ENCODE assay signal across 12 mouse cellular contexts in the genomic region with DNA sequence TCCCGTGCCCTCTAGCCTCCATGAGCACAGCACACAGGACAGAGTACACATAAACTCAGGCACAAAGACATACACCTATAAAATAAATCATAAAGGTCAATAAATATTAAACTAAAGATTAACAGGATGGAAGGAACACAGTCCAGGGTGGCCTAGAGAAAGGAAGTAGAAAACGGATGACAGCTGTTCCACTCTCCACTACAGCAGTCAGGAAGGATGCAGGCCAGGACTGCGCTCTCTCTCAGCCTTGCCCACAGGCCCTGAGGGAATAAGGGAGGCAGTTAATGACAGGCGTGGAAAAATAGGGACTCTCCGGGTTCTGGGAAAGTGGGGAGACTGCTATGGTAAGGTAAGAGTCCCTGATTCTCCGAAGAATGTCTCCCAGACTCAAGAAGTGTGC. TPM values are rescaled to one million over a fixed set of nuclear protein-coding genes. Genes with fewer than 3 reads are reported as not detected.
A peak's percentile ranks its signal among the peaks of the same experiment; 100 is the strongest.
DNase-seq lines count a peak whose midpoint lies in the region; ATAC-seq and TF ChIP-seq lines count a peak whose summit lies in the region.
"Had no signal": no experiment of that assay in that cellular context is flagged by ENCODE, and none has a peak within 500 bp of the region (broad histone marks: within the 10 kb centered on the region; RNA-seq: fewer than 3 reads in every experiment).

No protein-coding gene starts in this region.

- no peak for TF ChIP-seq EP300 in heart, postnatal 0 days (IDR thresholded peaks at IDR 0.05; ENCODE audit: low read depth)

- 0 out of 2 replicates have a peak, but pooled peaks have one; percentile 30 for ATAC-seq in heart, postnatal 0 days (ENCODE audit: insufficient read depth, low read depth)
- ATAC-seq in midbrain, embryonic 13.5 days, result 0 out of 2 replicates have a peak, but pooled peaks have one; percentile 11
- no peak for ATAC-seq in midbrain, embryonic 14.5 days (ENCODE audit: low FRiP score, low TSS enrichment)
- ATAC-seq in embryonic facial prominence, embryonic 14.5 days (ENCODE audit: low read depth), result no peak
- ATAC-seq in stomach, embryonic 16.5 days (ENCODE audit: insufficient read depth, low FRiP score), result peak; percentile 38; the same call in 1 of the 2 replicates

- no peaks in the 10 kb centered on the region for H3K36me3 ChIP-seq in heart, postnatal 0 days (replicated peaks; ENCODE audit: control insufficient read depth, insufficient read depth, low read length)
- H3K36me3 ChIP-seq in midbrain, embryonic 13.5 days, result no peaks in the 10 kb centered on the region
- no peaks in the 10 kb centered on the region for H3K36me3 ChIP-seq in midbrain, embryonic 14.5 days (ENCODE audit: control insufficient read depth, insufficient read depth, low read length)
- H3K36me3 ChIP-seq in embryonic facial prominence, embryonic 14.5 days (ENCODE audit: control insufficient read depth, insufficient read depth, low read length), result no peaks in the 10 kb centered on the region
- no peaks in the 10 kb centered on the region for H3K36me3 ChIP-seq in stomach, embryonic 16.5 days (ENCODE audit: control insufficient read depth, insufficient read depth, low read length)
- H3K36me3 ChIP-seq: hindbrain, embryonic 13.5 days; limb, embryonic 15.5 days; lung, embryonic 15.5 days had no signal

- no peak overlapping the region for H3K9ac ChIP-seq in heart, postnatal 0 days (replicated peaks; ENCODE audit: low read depth, low read length)
- no peak overlapping the region for H3K9ac ChIP-seq in midbrain, embryonic 13.5 days (replicated peaks)
- no peak overlapping the region for H3K9ac ChIP-seq in midbrain, embryonic 14.5 days (replicated peaks; ENCODE audit: low read length)
- no peak overlapping the region for H3K9ac ChIP-seq in embryonic facial prominence, embryonic 14.5 days (ENCODE audit: low read depth, low read length)
- no peak overlapping the region for H3K9ac ChIP-seq in stomach, embryonic 16.5 days (ENCODE audit: low read length)
- H3K9ac ChIP-seq: hindbrain, embryonic 13.5 days; limb, embryonic 15.5 days; lung, embryonic 15.5 days had no signal

- WGBS in heart, postnatal 0 days, result 58% methylated on average over 6 of the region's 6 CpGs
- 86% methylated on average over 6 of the region's 6 CpGs for WGBS in midbrain, embryonic 13.5 days
- 81% methylated on average over 6 of the region's 6 CpGs for WGBS in midbrain, embryonic 14.5 days
- 50% methylated on average over 6 of the region's 6 CpGs for WGBS in embryonic facial prominence, embryonic 14.5 days
- 55% methylated on average over 6 of the region's 6 CpGs for WGBS in stomach, embryonic 16.5 days

- TF ChIP-seq CTCF in heart, postnatal 0 days (IDR thresholded peaks at IDR 0.05; ENCODE audit: low read depth), result no peak

- H3K9me3 ChIP-seq in heart, postnatal 0 days (replicated peaks; ENCODE audit: control insufficient read depth, low read length), result no peaks in the 10 kb centered on the region
- H3K9me3 ChIP-seq in midbrain, embryonic 13.5 days, result no peaks in the 10 kb centered on the region
- H3K9me3 ChIP-seq in midbrain, embryonic 14.5 days (ENCODE audit: control insufficient read depth, low read length), result no peaks in the 10 kb centered on the region
- H3K9me3 ChIP-seq in embryonic facial prominence, embryonic 14.5 days (ENCODE audit: control insufficient read depth, low read length), result no peaks in the 10 kb centered on the region
- no peaks in the 10 kb centered on the region for H3K9me3 ChIP-seq in stomach, embryonic 16.5 days (replicated peaks; ENCODE audit: control insufficient read depth, low read length)
- H3K9me3 ChIP-seq: hindbrain, embryonic 13.5 days; limb, embryonic 15.5 days; lung, embryonic 15.5 days had no signal

- no peak overlapping the region for H3K4me2 ChIP-seq in heart, postnatal 0 days (ENCODE audit: low read depth, low read length)
- no peak overlapping the region for H3K4me2 ChIP-seq in midbrain, embryonic 13.5 days (replicated peaks)
- no peak overlapping the region for H3K4me2 ChIP-seq in midbrain, embryonic 14.5 days (ENCODE audit: low read length)
- no peak overlapping the region for H3K4me2 ChIP-seq in embryonic facial prominence, embryonic 14.5 days (ENCODE audit: low read depth, low read length)
- H3K4me2 ChIP-seq in stomach, embryonic 16.5 days (ENCODE audit: low read depth, low read length), result no peak overlapping the region
- H3K4me2 ChIP-seq: hindbrain, embryonic 13.5 days; limb, embryonic 15.5 days; lung, embryonic 15.5 days had no signal

- H3K27ac ChIP-seq in heart, postnatal 0 days (ENCODE audit: low read depth), result peak overlapping the region; percentile 30; the same call in 1 of the 2 replicates
- H3K27ac ChIP-seq in midbrain, embryonic 13.5 days, result no peak overlapping the region
- H3K27ac ChIP-seq in midbrain, embryonic 14.5 days (replicated peaks; ENCODE audit: low read depth, low read length), result no peak overlapping the region
- H3K27ac ChIP-seq in embryonic facial prominence, embryonic 14.5 days (replicated peaks; ENCODE audit: low read depth, low read length), result no peak overlapping the region; the same call in 1 of the 2 replicates
- H3K27ac ChIP-seq in stomach, embryonic 16.5 days (ENCODE audit: low read length), result peak overlapping the region; percentile 34; the same call in 1 of the 2 replicates
- H3K27ac ChIP-seq: hindbrain, embryonic 13.5 days; left cerebral cortex, adult 2 months; limb, embryonic 15.5 days; lung, embryonic 15.5 days had no signal

- no peaks in the 10 kb centered on the region for H3K27me3 ChIP-seq in heart, postnatal 0 days (ENCODE audit: control insufficient read depth, insufficient read depth, low read length)
- no peaks in the 10 kb centered on the region for H3K27me3 ChIP-seq in midbrain, embryonic 13.5 days
- H3K27me3 ChIP-seq in midbrain, embryonic 14.5 days (ENCODE audit: control insufficient read depth, insufficient read depth, low read length), result no peaks in the 10 kb centered on the region
- H3K27me3 ChIP-seq in embryonic facial prominence, embryonic 14.5 days (replicated peaks; ENCODE audit: control insufficient read depth, insufficient read depth, low read length), result no peaks in the 10 kb centered on the region
- no peaks in the 10 kb centered on the region for H3K27me3 ChIP-seq in stomach, embryonic 16.5 days (ENCODE audit: control insufficient read depth, insufficient read depth, low read length)
- H3K27me3 ChIP-seq: hindbrain, embryonic 13.5 days; limb, embryonic 15.5 days; lung, embryonic 15.5 days had no signal

- no peak overlapping the region for H3K4me3 ChIP-seq in heart, postnatal 0 days (ENCODE audit: low read depth, low read length)
- H3K4me3 ChIP-seq in midbrain, embryonic 13.5 days (replicated peaks), result no peak overlapping the region
- no peak overlapping the region for H3K4me3 ChIP-seq in midbrain, embryonic 14.5 days (replicated peaks; ENCODE audit: low read depth, low read length)
- no peak overlapping the region for H3K4me3 ChIP-seq in embryonic facial prominence, embryonic 14.5 days (ENCODE audit: low read depth, low read length)
- no peak overlapping the region for H3K4me3 ChIP-seq in stomach, embryonic 16.5 days (replicated peaks; ENCODE audit: low read length)
- H3K4me3 ChIP-seq: hindbrain, embryonic 13.5 days; left cerebral cortex, adult 2 months; limb, embryonic 15.5 days; lung, embryonic 15.5 days had no signal

- DNase-seq in heart, postnatal 0 days (ENCODE audit: low spot score), result no peak
- DNase-seq in heart, adult 9 months (ENCODE audit: low spot score in 2 of 2), result no peak
- DNase-seq in midbrain, embryonic 14.5 days, result no peak
- peak; percentile 5 for DNase-seq in embryonic facial prominence, embryonic 14.5 days (ENCODE audit: low spot score)
- no peak for DNase-seq in adrenal gland, postnatal 25 days
- DNase-seq in cerebellum, adult 18-20 months, result no peak

- H3K4me1 ChIP-seq in heart, postnatal 0 days (ENCODE audit: control insufficient read depth, insufficient read depth), result no peaks in the 10 kb centered on the region
- no peaks in the 10 kb centered on the region for H3K4me1 ChIP-seq in midbrain, embryonic 13.5 days (replicated peaks)
- H3K4me1 ChIP-seq in midbrain, embryonic 14.5 days (ENCODE audit: control insufficient read depth, insufficient read depth, low read length), result no peaks in the 10 kb centered on the region
- no peaks in the 10 kb centered on the region for H3K4me1 ChIP-seq in embryonic facial prominence, embryonic 14.5 days (ENCODE audit: control insufficient read depth, insufficient read depth, low read length)
- H3K4me1 ChIP-seq in stomach, embryonic 16.5 days (ENCODE audit: control insufficient read depth, insufficient read depth, low read length), result peaks cover 3% of the 10 kb centered on the region; the same call in 1 of the 2 replicates
- H3K4me1 ChIP-seq: hindbrain, embryonic 13.5 days; lung, embryonic 15.5 days had no signal

RNA-seq across cellular contexts. Expression of a gene that starts 22.4 kb away (rescaled TPM):
- 42.3 and 45.4 TPM in 2 replicates for total RNA-seq in heart, postnatal 0 days (2014; rRNA removed; ENCODE audit: low replicate concordance)
- polyA plus RNA-seq in heart, postnatal 0 days (2015; fragmentation: Nextera tagmentation; extraction: Ambion mirVana), result 6.9 and 7.0 TPM in 2 replicates
- 32.9 and 33.6 TPM in 2 replicates for polyA plus RNA-seq in midbrain, embryonic 13.5 days (2015; fragmentation: Nextera tagmentation; extraction: Ambion mirVana)
- polyA plus RNA-seq in midbrain, embryonic 14.5 days (2014; fragmentation: Nextera tagmentation; extraction: Ambion mirVana), result 41.6 and 42.6 TPM in 2 replicates
- 11.2 and 12.4 TPM in 2 replicates for polyA plus RNA-seq in embryonic facial prominence, embryonic 14.5 days (2014; fragmentation: Nextera tagmentation; extraction: Ambion mirVana)
- 9.8 and 10.2 TPM in 2 replicates for polyA plus RNA-seq in stomach, embryonic 16.5 days (2015; fragmentation: Nextera tagmentation; extraction: Ambion mirVana)
- 61.5 and 63.4 TPM in 2 replicates for total RNA-seq in adrenal gland, postnatal 25 days (2021)

RNA-seq across cellular contexts. Expression of a gene that starts 48.8 kb away (rescaled TPM):
- 2,268 and 2,353 TPM in 2 replicates for total RNA-seq in heart, postnatal 0 days (2014; rRNA removed; ENCODE audit: low replicate concordance)
- 3,654 and 3,756 TPM in 2 replicates for polyA plus RNA-seq in heart, postnatal 0 days (2015; fragmentation: Nextera tagmentation; extraction: Ambion mirVana)
- polyA plus RNA-seq in midbrain, embryonic 13.5 days (2015; fragmentation: Nextera tagmentation; extraction: Ambion mirVana), result 3,782 and 3,914 TPM in 2 replicates
- 3,781 and 4,177 TPM in 2 replicates for polyA plus RNA-seq in midbrain, embryonic 14.5 days (2014; fragmentation: Nextera tagmentation; extraction: Ambion mirVana)
- 4,672 and 4,857 TPM in 2 replicates for polyA plus RNA-seq in embryonic facial prominence, embryonic 14.5 days (2014; fragmentation: Nextera tagmentation; extraction: Ambion mirVana)
- 4,720 and 4,955 TPM in 2 replicates for polyA plus RNA-seq in stomach, embryonic 16.5 days (2015; fragmentation: Nextera tagmentation; extraction: Ambion mirVana)
- total RNA-seq in adrenal gland, postnatal 25 days (2021), result 1,910 and 1,993 TPM in 2 replicates

Comparison
In these comparisons a context has a peak if more than half of its experiments do, and no peak if none do; other contexts are left out.
1. ATAC-seq: peak in heart, postnatal 0 days (single experiment), midbrain, embryonic 13.5 days (single experiment) and stomach, embryonic 16.5 days (single experiment); none in midbrain, embryonic 14.5 days (single experiment) and embryonic facial prominence, embryonic 14.5 days (single experiment).
2. H3K27ac ChIP-seq: peak in heart, postnatal 0 days (single experiment) and stomach, embryonic 16.5 days (single experiment); none in midbrain, embryonic 13.5 days (single experiment), midbrain, embryonic 14.5 days (single experiment) and embryonic facial prominence, embryonic 14.5 days (single experiment).